Mouse (Mus musculus) midbrain, embryonic 12.5 days (tissue): ENCODE measurements around the gene Tex48. TPM values are rescaled to one million over a fixed set of nuclear protein-coding genes. Genes with fewer than 3 reads are reported as not detected.

ENCODE experiments used
- ATAC-seq: fragments of 200-750 bp; cut with Nextera tagmentation; 2 replicates; pipeline ENCODE4 v1.8.0; 2017; ENCODE audit warnings: low read depth, moderate TSS enrichment, moderate library complexity; ENCODE audit not compliant: low FRiP score
- H3K27ac ChIP-seq: fragments of 300-500 bp; sonication (generic); replicated peaks from 2 replicates; pipeline ENCODE4 v1.5.1; 2016; ENCODE audit warnings: mild to moderate bottlenecking
- H3K27me3 ChIP-seq: fragments of 300-500 bp; sonication (generic); 2 replicates; pipeline ENCODE4 v1.6.1; 2016; ENCODE audit warnings: mild to moderate bottlenecking
- H3K36me3 ChIP-seq: fragments of 300-500 bp; sonication (generic); 2 replicates; pipeline ENCODE4 v1.6.1; 2016
- H3K4me1 ChIP-seq: fragments of 300-500 bp; sonication (generic); 2 replicates; pipeline ENCODE4 v1.6.1; 2016
- H3K4me2 ChIP-seq: fragments of 300-500 bp; sonication (generic); replicated peaks from 2 replicates; pipeline ENCODE4 v1.6.1; 2016; ENCODE audit warnings: mild to moderate bottlenecking, moderate library complexity
- H3K4me3 ChIP-seq: fragments of 300-500 bp; sonication (generic); 2 replicates; pipeline ENCODE4 v1.5.1; 2016; ENCODE audit warnings: mild to moderate bottlenecking
- H3K9ac ChIP-seq: fragments of 300-500 bp; sonication (generic); replicated peaks from 2 replicates; pipeline ENCODE4 v1.6.1; 2016; ENCODE audit warnings: mild to moderate bottlenecking, moderate library complexity
- H3K9me3 ChIP-seq: fragments of 300-500 bp; sonication (generic); 2 replicates; pipeline ENCODE4 v1.6.1; 2016; ENCODE audit warnings: mild to moderate bottlenecking
- WGBS: fragments of 180-500 bp; shearing (Covaris S2); methylation state at CpG from one replicate; pipeline ENCODE4 v1.1.7; 2016; 5-methylcytosine and 5-hydroxymethylcytosine counted together
- polyA plus RNA-seq: library from polyadenylated mRNA; unstranded; fragments of >200 nt; fragmentation: Nextera tagmentation; extraction: Ambion mirVana; gene quantifications from 2 replicates; pipeline ENCODE4 v1.2.1, GENCODE M21; 2016

Tex48 gene
- polyA plus RNA-seq, 1 experiment from 2014 or later = not detected

GRCm38 (mm10) chr4:63561861-63562675 is 60.2 kb downstream of the Tex48 start:
- Histone ChIP-seq H3K27me3 (peaks cover 13% of the 10 kb centered on the region), H3K27ac (no peak overlapping the region), H3K4me1 (peaks cover 26% of the 10 kb centered on the region), H3K9me3 (no peaks in the 10 kb centered on the region), H3K36me3 (no peaks in the 10 kb centered on the region), H3K4me3 (no peak overlapping the region), H3K4me2 (no peak overlapping the region), H3K9ac (no peak overlapping the region)
- no peak for ATAC-seq
- WGBS = 80% methylated on average over 7 of the region's 7 CpGs

GRCm38 (mm10) chr4:63560079-63560478 is 62.1 kb downstream of the Tex48 start:
- Histone ChIP-seq H3K4me1 (peaks cover 28% of the 10 kb centered on the region), H3K4me2 (no peak overlapping the region), H3K9ac (no peak overlapping the region), H3K36me3 (0 out of 2 replicates have a peak, but pooled peaks cover 2% of the 10 kb centered on the region), H3K27ac (no peak overlapping the region), H3K9me3 (no peaks in the 10 kb centered on the region), H3K4me3 (no peak overlapping the region), H3K27me3 (peaks cover 21% of the 10 kb centered on the region)
- 50% methylated on average over 8 of the region's 8 CpGs for WGBS
- no peak for ATAC-seq

- Histone ChIP-seq H3K4me2 (peak overlapping the region; percentile 83), H3K9me3 (no peaks in the 10 kb centered on the region), H3K36me3 (0 out of 2 replicates have a peak, but pooled peaks cover 7% of the 10 kb centered on the region), H3K4me3 (peak overlapping the region; percentile 71), H3K9ac (peak overlapping the region; percentile 81), H3K4me1 (peaks cover 32% of the 10 kb centered on the region), H3K27me3 (peaks cover 21% of the 10 kb centered on the region), H3K27ac (no peak overlapping the region)
- peak; percentile 24 for ATAC-seq
- WGBS = 40% methylated on average over 9 of the region's 9 CpGs
These were observed 63.0 kb downstream of the Tex48 start for GRCm38 (mm10) chr4:63559127-63559697.

- under 1% methylated on average over 81 of the region's 81 CpGs for WGBS
These were observed 63.7 kb downstream of the Tex48 start, which contains the start of gene Tmem268 for GRCm38 (mm10) chr4:63558407-63559081. Tmem268 (plus strand) TSS chr4:63558781.

GRCm38 (mm10) chr4:63557124-63558059 is 64.8 kb downstream of the Tex48 start:
- no peak for ATAC-seq
- Histone ChIP-seq H3K4me3 (0 out of 2 replicates have a peak overlapping the region, but pooled peaks have one; percentile 71), H3K4me1 (peaks cover 34% of the 10 kb centered on the region), H3K9me3 (no peaks in the 10 kb centered on the region), H3K27ac (no peak overlapping the region), H3K9ac (no peak overlapping the region), H3K36me3 (peaks cover 15% of the 10 kb centered on the region), H3K27me3 (peaks cover 21% of the 10 kb centered on the region), H3K4me2 (peak overlapping the region; percentile 83)
- 19% methylated on average over 16 of the region's 16 CpGs for WGBS

More at GRCm38 (mm10) chr4:63558407-63559081, 63.7 kb downstream of the Tex48 start, which contains the start of gene Tmem268:
- Histone ChIP-seq H3K9me3 (no peaks in the 10 kb centered on the region), H3K36me3 (0 out of 2 replicates have a peak, but pooled peaks cover 7% of the 10 kb centered on the region), H3K9ac (peak within 1 kb of the TSS; percentile 81), H3K4me1 (peaks cover 34% of the 10 kb centered on the region), H3K4me2 (peak within 1 kb of the TSS; percentile 83), H3K27me3 (peaks cover 21% of the 10 kb centered on the region), H3K27ac (0 out of 2 replicates have a peak within 1 kb of the TSS, but pooled peaks have one; percentile 6), H3K4me3 (peak within 1 kb of the TSS; percentile 71)
- ATAC-seq = peak; percentile 83

Other genes with a start within 250 kb of the Tex48 start
- 16.3 and 16.8 TPM in 2 replicates for gene Akna, start 219.1 kb downstream of the Tex48 start, polyA plus RNA-seq
- gene Whrn, start 126.4 kb downstream of the Tex48 start, polyA plus RNA-seq = 15.4 and 16.9 TPM in 2 replicates
- gene Atp6v1g1, start 77.7 kb downstream of the Tex48 start, polyA plus RNA-seq = 358 and 367 TPM in 2 replicates
- gene Tmem268, start 63.6 kb downstream of the Tex48 start, polyA plus RNA-seq = 4.8 and 5.2 TPM in 2 replicates
- gene Gm11213, start 17.2 kb downstream of the Tex48 start, polyA plus RNA-seq = not detected in 2 replicates
- not detected in 2 replicates for gene Gm11214, start 41.0 kb upstream of the Tex48 start, polyA plus RNA-seq
- 0.09 TPM in 1 of 2 replicates, not detected in the other for gene Tnfsf15, start 122.7 kb upstream of the Tex48 start, polyA plus RNA-seq
- gene Tnfsf8, start 238.9 kb upstream of the Tex48 start, polyA plus RNA-seq = not detected in 2 replicates